Mouse (Mus musculus) ovary, postnatal 10 days (tissue): ENCODE measurements at regions not wholly inside any gene's neighbourhood (a gene's known extent, or its start where the extent isn't known, plus 50 kb on each side); places are given as distances from the start of the nearest gene placed in this dataset.
"Not testable (repeated sequence)": the region's sequence is repeated elsewhere in the genome, so short reads cannot be mapped to it uniquely, and the experiment has no call there.

Experiments
- DNase-seq: peaks from one replicate; pipeline ENCODE4 v3.0.0; 2022; ENCODE audit warnings: low spot score

DNA sequence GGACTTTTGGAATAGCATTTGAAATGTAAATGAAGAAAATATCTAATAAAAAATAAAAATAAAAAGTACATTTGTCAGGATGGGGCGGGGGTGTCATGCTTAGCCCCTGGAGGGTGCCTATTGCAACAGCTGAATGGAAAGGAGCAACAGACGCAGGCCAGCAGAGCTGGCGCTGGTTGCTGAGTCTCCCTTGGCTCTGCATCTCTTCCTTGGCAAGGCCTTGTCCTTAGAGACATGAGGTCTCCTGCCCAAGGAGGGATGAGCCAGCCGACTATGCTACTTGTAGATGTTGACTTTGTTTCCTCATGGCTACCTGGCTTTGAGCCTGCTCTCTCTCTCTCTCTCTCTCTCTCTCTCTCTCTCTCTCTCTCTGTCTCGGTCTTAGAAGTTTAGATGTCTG is 166.4 kb downstream of the Opa1 start:
- no peak for DNase-seq

DNA sequence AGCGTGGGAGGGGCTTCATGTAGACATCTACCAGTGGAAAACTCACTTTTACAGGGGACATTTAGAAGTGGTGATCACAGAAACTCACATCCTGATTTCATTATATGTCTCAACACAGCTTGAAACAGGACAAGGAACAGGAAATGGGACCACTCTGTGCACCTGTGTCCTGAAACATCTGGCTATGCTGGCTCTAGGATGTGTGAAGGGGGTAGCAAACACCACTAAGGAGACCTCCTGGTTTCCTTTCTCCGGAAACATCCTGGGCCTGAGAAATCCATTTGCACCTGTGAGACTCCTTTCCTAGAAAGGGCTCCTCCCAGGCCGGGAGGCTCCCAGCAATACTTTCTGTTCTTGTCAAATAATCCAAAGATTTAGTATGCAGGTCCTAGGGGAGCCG is 167.1 kb downstream of the Opa1 start:
- DNase-seq: no peak

DNA sequence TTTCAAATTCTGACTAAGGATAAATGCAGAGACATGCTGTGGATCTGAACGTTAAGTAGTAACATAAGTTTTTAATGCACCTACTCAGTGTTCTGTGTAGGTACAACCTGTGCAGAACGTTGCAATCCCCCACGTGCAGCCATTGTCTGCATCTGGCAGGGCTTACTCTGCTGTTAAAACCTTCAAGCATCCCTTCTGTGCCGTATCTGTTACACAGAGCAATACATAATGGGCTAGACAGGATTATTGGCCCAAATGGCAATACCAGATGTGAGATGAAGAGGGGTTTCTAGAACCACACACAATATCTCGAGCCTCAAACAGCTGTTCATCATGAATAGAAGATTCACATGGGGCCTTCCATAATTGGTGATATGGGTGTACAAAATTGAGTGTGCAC is 170.0 kb downstream of the Opa1 start:
- DNase-seq: no peak

DNA sequence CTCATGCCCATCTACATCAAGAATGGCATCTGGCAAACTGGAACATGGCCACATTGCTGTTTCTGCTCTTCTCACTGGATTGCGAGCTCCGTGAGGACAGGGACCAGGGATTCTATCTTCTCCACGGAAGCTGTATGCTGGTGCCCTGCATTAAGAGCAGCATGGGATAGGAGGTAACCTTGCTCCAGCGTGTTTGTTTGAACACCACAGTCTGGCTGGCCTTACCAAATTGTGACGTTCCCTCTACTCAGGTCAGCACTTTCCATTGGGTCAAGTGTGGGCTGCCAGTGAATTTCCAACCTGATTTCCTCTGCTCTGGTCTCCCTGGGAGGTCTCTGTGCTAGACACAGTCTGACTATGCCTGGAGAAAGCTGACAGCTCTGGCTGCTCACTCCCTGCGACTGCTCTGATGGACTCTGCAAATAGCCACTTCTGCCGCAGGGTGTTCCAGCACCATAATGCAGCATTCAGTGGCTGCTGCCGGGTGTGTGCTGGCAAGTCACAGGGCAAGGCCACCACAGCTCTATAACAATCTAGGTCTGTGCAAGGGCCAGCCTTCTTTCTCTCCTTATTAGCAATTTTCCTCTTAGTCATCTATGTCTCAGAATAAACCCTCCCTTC is 175.6 kb downstream of the Opa1 start:
- DNase-seq: no peak

DNA sequence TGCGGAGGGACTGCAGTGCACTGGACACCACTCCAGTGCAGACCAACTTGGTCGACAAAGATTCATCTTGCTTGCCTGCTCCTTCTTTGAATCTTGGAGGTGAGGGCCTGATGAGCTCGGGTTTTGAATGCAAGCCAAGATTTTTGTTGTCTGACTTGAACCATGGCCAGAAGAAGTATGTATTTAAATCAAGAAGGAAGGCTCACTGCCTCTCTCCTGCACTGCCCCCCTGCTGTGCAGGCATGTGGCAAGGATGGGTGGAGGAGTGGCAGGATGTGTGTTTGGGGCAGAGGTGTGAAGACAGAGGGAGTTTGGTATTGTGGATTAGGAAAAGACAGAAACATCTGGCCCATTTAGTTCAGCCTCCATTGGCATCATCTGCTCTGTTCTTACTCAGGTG is 179.1 kb downstream of the Opa1 start:
- DNase-seq: no peak

DNA sequence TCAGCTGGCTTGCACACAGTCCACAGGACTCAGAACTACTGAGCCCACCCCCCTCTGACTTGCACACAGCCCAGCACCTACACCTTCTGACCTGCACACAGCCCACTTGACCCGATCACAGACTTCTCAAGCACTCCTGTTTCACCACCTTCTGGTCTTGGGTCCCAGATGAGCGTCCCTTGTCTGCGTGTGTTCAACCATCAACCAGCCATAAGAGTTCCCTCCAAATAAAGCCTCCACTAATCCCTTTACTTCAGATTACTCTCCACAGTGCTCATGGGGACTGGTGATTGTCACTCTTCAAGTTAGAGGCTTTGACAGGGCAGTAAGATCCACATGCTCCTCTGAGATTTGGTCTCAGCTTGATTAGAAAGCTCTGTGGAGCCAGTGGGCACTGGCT is 180.3 kb downstream of the Opa1 start:
- DNase-seq: no peak

DNA sequence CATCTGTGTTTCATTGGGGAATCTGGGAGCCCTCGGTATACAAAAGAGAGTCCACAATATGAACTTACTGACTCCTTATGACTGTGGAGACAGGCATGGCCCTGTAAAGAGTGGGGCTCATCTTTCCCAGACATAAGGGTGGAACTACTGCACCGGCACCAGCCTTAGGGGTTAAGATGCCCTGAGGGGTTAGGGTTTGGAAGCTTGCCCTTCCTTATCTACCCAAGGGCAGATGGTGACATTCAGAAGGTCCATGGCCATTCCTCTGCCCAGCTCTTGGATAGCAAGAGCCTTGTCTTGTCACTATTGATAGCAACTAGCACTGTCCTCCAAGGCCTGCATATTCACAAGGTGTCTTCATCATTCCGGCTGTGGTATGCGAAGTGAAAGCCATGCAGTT is 181.5 kb downstream of the Opa1 start:
- no peak for DNase-seq

DNA sequence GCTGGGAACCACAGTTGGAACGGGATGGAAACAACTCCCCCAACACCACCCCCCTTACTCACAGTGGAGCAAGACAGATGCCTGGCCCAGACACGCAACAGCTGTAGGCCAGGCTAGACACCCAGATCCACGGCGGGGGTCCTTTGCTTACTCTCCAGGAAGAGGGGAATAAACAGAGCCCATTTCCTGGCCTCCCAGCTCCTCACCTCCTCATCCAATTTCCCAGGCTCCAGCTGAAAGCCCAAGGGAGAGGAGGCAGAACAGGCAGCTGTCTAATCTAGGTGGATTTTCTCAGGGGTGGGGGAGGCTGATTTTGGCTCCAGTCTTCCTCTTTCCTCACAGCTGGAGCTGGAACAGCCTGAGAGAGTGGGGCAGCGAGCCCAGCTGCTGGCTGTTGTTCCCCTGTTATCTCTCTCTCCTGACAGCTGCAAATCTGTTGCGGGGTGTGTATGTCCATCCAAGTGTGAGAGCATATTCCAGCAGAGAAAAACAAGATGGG is 182.7 kb downstream of the Opa1 start:
- DNase-seq: no peak

DNA sequence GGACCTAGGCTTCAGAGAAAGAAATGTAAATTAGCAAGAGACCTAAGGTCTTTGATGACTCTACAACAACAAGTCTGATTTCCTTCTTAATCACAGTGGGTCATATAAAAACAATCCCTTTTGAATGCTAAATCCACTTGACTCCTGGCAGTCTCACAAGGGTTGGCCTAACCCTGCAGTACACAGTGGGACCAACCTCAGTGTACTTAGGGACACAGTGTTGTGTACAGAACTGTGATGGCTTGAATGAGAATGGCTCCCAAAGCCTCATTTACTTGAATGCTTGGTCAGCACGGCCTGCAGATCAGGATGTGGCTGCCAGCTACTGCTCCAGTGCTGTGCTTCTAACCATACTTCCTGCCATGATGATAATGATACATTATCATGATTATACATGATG is 185.2 kb downstream of the Opa1 start:
- no peak for DNase-seq

DNA sequence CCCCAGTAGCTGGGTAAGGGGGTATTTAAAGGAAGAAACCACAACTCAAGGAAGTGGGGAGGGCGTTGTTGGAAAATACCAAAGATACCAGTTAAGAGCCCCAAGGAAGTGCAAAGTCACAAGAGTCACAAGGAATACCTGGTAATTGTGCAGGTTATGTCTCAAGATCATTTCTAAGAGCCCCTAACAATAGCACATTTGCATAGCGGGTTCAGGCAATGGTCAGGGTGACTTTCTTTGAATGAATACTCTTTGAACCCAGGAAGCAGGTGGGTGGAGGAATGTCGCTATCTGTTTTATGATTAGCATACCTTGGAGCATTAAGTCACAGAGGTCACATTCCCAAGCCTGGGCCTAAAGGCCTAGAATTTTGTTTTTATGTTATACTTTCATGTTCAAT is 186.7 kb downstream of the Opa1 start:
- DNase-seq: not testable (repeated sequence)

DNA sequence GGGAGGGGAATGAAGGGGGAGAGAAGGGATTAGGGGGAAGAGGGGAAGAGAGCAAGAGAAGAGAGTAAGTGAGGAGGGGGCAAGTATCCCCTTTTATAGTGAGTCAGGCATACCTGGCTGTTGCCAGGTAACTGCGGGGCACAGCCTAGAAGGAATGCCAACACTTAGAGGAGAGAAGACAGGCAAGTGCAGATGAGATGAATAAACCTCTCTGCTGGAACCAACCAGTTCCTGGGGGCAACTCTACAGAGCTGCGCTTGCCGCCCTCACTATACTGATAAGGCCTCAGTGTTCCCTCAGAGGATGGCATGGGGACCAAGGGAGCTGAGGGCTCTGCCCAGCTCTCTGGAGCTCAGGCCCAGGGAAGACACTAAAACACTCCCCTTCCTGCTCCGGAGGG is 192.2 kb downstream of the Opa1 start:
- DNase-seq: no peak

DNA sequence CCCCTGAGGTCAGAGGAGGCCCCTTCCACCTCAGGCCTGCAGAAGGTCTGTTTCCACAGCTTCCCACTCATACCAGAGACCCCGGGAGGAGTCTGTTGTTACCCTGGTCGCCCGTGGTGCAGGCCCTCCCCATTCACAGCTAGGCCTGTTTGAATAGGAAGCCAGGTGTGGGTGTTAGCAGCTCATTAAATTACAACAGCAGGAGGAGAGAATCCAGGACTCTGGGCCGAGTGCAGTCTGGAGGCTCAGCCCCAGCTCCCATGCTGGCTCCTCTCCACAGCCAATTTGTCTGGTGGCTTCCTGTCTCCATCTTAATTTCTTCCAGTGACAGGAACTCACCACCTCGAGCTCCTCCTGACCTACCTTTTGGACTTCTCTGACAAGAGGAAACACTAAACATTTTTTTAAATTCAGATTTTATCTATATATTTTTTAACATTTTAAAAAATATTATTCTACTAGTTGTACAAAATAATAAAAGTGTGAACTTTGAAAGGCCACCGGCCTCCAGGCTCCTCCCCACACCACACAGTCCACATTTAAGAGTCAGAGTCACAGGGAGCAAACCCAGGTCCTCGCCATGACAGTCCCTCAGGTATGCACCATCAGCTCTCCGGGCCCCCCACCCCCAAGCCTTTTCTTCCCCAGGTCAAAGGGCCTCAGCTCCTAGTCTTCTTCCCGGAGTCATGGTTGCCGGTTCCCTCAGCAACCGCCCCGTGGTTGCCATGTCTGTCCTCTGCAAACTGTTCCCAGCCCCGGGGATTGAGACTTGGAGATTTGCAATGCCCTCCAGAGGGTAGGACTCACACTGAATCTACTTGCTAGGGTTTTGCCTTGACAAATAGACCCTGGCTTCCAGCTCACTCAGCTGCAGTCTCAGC is 192.8 kb downstream of the Opa1 start:
- no peak for DNase-seq

DNA sequence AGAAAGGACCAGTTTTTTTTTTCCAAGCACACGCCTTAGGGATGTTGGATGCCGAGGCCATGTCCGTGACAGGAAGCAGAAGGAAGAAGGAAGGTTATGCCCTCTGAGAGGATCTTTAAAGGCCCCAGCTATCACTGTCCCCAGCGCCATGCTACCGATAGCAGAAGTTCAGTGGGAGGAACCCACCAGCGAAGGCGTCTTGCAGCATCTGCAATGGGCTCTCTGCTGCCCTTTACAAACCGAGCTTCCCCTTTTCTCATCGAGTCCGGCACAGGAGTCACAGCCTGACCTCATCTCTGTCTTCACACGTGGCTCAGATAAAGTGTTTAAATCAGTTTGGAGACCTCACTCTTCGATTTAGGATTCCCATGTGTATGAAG is 193.5 kb downstream of the Opa1 start:
- no peak for DNase-seq

DNA sequence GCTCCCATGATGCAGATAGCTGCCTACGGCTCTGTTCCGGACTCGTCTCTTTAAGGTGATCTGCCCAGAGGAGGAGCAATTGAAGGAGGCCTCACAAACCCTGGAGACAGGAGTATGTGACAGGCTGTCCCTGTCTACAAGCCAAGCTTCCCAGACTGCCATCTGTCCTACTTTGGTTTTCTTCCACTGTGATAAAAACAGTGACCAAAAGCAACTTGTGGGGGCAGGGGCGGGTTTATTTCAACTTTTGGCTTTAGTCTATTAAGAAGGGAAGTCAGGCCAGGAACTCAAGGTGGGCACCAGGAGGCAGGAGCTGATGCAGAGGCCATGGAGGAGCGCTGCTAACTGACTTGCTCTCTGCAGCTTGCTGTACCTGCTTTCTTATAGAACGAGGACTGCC is 193.9 kb downstream of the Opa1 start:
- DNase-seq: no peak

DNA sequence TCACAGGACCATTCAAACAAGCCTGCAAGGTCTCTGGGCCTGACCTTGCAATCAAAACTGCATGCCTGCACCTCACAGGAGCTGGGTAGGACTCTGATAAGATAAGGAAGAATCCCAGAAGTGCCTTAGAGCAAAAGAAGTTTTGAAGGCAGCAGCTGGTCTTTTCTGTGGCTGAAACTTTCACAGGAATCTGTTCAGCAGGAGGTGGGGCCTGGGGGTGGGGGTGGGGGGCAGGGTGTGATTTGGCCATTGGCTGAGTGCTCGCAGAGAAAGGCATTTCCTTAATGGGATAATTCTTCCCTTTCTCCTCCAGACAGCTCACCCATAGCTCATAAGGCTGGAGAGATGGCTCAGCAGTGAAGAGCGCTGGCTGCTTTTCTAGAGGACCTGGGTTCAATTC is 195.8 kb downstream of the Opa1 start:
- DNase-seq: no peak

DNA sequence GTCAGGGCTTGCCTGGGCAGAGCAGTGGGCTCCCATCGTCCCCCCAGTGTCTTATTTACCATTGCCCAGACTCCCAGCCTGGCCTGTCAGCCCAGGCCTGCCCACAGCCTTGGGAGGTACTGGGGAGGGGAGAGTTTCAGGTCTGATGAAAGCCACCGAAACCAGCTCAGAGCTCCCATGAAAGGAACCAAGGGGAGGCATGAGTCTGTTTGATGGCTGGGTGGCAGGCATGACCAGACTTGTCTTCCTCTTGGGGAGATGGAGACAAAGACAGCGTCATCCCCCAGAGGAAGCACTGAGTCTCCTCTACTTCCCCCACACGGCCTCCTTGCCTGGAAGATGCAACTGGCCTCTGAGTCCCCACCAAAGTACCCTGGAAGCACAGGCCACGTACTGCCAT is 196.7 kb downstream of the Opa1 start:
- no peak for DNase-seq

DNA sequence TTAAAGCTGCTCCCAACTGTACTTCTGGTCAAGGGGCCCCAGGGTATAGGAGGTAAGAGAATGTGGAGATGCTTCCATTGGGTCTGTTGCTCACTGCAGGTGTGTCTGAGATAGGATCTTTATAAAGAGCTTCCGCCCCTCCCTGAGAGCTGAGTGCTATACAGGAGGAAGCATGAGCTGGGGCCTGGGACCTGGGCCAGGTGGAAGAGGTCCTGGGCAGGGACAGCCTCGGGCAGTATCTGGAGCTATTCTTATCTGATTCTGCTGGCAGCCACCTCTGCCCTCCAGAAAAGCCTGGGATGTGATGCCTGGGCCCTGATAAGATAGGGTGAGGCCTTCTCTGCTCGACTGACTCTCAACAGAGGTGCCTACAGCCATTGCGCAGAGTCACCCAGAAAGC is 203.3 kb downstream of the Opa1 start:
- DNase-seq: no peak

DNA sequence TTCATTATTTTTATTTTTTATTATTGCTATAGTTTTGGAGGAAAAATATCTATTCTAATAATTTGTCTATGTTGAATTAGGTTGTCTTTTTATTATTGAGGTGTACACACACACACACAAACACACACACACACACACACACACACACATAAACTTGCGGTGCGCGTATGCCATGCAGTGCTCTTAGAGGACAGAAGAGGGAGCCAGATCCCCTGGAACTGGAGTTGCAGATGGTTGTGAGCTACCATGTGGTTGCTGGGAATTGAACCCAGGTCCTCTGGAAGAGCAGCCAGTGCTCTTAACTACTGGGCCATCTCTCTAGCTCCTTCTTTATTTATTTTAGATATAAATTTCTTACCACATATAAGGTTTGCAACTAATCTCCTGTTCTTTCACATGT is 206.0 kb downstream of the Opa1 start:
- no peak for DNase-seq

DNA sequence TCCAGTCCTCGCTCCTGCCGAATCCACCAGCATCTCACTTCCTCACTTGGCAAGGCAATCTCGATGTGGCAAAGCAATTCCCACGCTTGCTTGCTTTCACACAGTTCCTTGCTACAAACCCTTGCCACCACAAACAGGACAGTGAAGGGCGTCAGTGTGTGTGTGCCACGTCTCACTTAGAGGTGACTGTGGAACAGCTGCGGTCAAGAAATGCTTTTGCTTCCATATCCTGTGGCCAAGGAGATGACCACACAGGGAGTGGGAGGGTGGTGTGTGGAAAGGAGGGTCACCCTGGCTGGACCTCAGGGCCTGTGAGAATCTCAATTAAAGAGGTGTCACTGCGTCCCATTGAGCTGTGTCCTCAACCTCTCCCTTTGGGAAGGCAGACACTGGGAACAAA is 207.4 kb downstream of the Opa1 start:
- no peak for DNase-seq

DNA sequence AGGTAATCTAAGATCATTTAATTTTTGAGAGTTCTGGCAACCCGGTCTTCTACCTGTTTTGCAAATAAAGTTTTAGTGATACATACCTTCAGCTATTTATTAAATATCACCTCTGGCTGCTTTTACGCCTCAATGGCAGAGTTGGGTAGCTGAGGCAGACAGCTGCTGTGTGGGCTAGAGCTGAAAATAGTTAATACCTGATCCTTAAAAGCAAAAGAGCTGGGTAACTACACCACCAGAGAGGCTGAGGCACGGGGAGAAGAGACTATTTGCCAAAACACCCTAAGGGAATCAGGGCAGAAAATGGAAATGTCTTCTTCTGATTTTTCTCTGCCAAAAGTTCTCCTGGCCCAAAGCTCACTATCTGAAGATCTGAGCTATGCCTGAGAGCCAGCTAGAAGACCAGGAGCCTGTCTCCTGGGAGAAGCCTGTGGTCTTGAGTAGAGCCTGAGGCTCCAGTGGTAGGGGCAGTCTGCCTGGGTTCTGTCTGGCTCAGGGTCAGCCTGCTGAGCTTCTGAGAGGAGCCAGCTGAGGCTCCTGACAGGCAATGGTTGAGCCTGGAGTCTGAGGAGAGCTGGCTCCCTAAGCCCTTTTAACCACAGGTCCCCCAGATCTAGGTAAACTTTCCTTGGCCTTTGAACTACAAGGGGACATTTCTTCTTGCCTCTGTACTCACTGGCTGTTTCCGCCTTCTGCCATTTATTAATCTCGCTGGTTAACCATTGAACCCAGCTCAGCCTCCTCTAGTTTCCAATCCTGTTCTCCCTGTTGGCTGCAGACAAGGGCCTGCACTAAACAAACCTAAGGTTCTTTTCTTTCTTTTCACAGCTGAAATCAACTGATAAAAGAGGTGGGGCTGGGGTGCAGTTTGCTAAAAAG is 208.7 kb downstream of the Opa1 start:
- no peak for DNase-seq

DNA sequence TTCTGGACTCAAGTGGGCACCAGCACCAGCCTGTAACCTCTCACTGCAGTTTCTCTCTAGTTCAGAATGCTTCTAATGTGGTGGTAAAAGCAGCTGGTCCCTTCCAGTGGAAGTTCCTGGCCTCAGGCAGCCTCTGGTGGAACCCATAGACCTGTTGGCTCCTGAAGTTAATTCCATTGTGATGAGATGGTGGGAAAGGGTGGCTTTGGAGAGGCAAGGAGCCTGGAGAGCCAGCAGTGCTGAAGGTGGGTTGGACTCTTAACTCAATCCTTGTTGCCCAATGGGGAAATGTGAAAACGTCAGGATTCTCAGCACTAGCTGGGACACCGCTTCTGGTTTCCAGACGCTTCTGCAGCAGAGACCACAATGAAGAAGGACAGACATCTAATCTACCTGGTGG is 210.9 kb downstream of the Opa1 start:
- DNase-seq: no peak

DNA sequence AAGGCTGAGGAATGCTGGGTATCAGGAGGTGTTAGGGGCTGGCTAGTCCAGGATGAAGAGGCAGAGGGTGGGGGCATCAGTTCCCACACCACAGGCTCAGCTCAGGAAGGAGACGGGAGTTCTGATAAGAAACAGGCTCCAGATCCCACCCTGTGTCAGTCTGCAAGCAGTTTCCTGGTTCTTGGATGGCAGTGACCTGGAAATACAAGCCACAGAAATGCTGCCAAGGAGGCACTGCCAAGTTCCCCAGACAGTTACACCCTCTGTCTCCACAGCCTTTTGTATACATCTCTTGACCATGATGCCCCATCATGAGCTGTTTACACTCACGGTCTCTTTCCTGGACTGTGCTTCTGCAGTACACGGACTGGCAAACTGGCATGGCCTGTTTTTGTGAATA is 220.1 kb downstream of the Opa1 start:
- DNase-seq: no peak

DNA sequence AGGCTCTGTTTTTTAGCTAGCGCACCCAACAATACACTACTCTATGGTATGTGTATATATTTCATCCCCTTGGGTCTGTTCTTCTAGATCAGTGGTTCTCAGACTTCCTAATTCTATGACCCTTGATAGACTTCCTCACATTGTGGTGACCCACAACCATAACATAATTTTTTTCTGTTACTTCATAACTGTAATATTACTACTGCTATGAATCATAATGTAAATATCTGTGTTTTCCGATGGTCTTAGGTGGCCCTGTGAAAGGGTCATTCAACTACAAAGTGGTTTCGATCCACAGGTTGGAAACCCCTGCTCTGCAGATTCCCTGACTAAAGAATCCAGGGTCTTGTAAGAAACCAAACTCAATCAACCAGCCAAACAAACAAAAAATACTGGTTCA is 220.8 kb downstream of the Opa1 start:
- no peak for DNase-seq
